Mouse (Mus musculus): Measurements from ENCODE around the gene Prdx3.

GRCm38 (mm10) chr19:60860868-60861700 is 13.3 kb downstream of the Prdx3 start, which contains the start of gene Sfxn4:
- TF ChIP-seq CTCF (IDR thresholded peaks at IDR 0.05; ENCODE audit: extremely low read depth, insufficient read length, insufficient replicate concordance, low read depth, low read length) (no peak), POLR2A (IDR thresholded peaks at IDR 0.05; ENCODE audit: low read depth, low read length) (peak; percentile 30; the same call in 1 of the 2 replicates)

All from small intestine, adult 2 months (tissue).